Mouse (Mus musculus) neural tube, embryonic 15.5 days (tissue): ENCODE data around the gene Pus10. TPM values are rescaled to one million over a fixed set of nuclear protein-coding genes. Genes with fewer than 3 reads are reported as not detected.

Experiments used
- polyA plus RNA-seq: library from polyadenylated mRNA; unstranded; fragments of >200 nt; fragmentation: Nextera tagmentation; extraction: Ambion mirVana; gene quantifications from 2 replicates; pipeline ENCODE4 v1.2.1, GENCODE M21; 2015

Gene Pus10
- polyA plus RNA-seq, 1 experiment from 2014 or later = 11.3 TPM

Other genes with a start within 250 kb of the Pus10 start
- gene Ahsa2, start 167.6 kb upstream of the Pus10 start, polyA plus RNA-seq = 85.7 and 93.8 TPM in 2 replicates
- not detected in 2 replicates for gene 1700093K21Rik, start 144.5 kb upstream of the Pus10 start, polyA plus RNA-seq
- 102 and 123 TPM in 2 replicates for gene 0610010F05Rik, start 32.0 kb upstream of the Pus10 start, polyA plus RNA-seq
- 32.9 and 34.5 TPM in 2 replicates for gene Pex13, start 285 bp downstream of the Pus10 start, polyA plus RNA-seq
- 0.55 and 0.93 TPM in 2 replicates for gene Rel, start 105.3 kb downstream of the Pus10 start, polyA plus RNA-seq
- gene Papolg, start 229.6 kb downstream of the Pus10 start, polyA plus RNA-seq = 15.9 and 17.3 TPM in 2 replicates